Mouse (Mus musculus) c-Kit-positive CD71-positive TER-119-positive erythroid progenitor cells, embryonic 14.5 days (primary cell): ENCODE results near the gene Lmntd2.
"Not testable (repeated sequence)": the region's sequence is repeated elsewhere in the genome, so short reads cannot be mapped to it uniquely, and the experiment has no call there.

Experiments used
- DNase-seq: peaks from one replicate; pipeline ENCODE4 v3.0.0-alpha.2; 2013; ENCODE audit warnings: low spot score

Lmntd2 gene

DNA sequence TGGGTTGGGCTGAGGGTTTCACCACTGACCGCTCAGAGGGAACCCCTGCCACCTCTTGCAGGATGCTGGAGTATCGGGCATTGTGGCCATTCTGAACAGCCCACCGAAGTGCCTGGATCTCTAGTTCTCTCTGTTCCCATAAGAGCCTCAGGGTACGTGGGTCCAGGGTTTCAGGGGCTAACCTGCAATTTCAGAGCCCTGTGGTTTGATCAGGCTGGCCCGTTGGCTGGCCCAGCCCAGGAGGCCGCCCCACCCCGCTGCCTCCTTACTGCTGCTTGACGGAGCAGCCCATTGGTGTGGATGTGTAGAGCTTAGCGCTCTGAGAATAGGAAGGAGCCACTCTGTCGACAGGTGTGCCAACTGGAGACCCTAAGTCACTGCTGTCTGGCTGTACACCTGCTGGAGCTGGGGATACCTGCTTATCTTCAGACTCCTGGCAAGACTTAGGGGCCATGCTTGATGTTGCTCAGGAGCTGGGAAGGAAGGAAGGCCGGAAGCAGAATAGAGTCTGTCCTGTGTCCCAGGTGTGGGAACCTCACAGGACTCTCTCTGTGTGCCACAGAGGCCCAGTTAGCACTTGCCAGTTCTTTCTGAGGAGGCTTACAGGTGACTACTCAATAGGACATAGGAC is at the start of gene Lmntd2:
Gene Lmntd2 (minus strand): TSS at position 476 of the 631 bp plus-strand sequence.
- no peak for DNase-seq

DNA sequence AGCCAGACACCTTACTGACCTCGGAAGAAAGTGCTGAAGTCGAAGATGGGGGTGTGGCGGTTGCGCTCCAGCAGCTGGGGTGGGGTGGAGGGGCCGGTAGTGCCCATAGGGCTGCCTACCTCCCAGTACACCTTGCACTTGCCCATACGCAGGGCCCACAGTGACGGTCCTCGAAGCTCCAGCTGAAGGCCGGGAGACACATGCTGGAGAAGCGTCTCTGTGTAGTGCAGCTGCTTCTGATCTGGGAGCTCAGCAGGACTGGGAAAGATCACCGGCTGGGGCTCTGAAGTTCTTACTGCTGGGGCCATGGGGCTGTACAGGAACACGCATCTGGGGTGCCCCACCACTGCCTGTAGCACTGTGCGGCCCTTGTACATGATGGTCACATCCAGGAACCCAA is 49.8 kb upstream of the Lmntd2 start:
- no peak for DNase-seq

DNA sequence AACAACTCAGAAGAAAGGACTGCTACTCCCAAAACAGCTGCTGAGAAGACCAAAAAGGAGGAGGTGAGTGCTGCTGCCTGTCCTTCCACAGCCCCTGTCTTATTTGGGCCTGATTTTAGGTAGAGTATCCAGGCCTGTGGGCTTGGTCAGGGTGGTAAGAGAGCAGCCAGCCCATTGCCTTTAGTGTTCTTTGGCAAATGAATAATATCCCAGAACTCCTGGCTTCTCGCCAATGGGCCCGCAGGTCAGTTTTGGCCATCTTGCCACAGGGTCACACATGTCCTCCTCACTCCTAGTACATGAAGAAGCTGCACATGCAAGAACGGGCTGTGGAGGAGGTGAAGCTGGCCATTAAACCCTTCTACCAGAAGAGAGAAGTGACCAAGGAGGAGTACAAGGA is 47.6 kb upstream of the Lmntd2 start:
- no peak for DNase-seq

DNA sequence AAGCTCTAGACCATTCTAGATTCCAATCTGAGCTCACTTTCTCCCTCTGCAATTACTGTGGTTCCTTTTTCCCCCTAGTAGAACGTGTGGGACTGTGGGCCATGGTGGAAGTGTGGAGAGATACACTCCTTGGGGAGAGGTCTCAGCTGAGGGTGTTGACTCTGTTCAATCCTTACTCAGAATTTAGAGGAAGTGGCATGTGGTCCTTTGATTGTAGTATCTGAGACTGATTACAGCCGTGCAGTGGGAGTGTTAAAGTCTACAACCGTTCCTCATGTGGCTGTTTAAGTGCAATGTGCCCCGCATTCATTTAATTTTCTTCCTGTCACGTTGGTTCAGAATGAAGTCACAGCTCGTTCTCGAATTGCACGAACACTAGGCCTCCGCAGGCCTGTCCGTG is 42.3 kb upstream of the Lmntd2 start:
- DNase-seq: no peak

DNA sequence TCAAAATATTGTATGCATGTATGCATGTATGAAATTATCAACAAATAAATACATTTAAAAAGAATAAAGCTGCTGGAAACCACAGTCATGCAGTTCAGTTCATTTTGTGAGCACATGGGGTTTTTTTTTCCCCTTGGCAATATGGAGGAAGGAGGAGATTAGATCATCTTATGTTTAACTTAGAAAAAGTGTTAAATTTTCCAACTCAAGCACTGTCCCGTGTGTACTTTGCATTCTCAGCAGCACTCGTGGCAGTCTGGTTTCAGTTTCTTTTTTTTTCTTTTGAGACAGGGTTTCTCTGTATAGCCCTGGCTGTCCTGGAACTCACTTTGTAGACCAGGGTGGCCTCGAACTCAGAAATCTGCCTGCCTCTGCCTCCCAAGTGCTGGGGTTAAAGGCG is 36.6 kb upstream of the Lmntd2 start:
- DNase-seq: not testable (repeated sequence)

DNA sequence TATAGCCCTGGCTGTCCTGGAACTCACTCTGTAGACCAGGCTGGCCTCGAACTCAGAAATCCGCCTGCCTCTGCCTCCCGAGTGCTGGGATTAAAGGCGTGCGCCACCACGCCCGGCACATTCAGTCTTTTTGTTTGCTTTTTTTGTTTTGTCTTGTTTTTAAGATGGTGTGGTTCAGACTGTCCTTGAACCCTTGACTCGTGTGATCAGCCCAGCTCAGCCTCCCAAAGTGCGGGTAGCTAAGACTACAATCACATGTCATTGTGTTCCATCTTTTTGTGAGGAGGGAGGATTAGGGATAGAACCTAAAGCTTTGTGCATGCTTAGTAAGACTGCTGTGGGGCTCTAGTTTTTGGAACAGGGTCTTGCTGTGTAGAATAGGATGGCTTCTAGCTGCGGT is 17.7 kb upstream of the Lmntd2 start:
- no peak for DNase-seq

DNA sequence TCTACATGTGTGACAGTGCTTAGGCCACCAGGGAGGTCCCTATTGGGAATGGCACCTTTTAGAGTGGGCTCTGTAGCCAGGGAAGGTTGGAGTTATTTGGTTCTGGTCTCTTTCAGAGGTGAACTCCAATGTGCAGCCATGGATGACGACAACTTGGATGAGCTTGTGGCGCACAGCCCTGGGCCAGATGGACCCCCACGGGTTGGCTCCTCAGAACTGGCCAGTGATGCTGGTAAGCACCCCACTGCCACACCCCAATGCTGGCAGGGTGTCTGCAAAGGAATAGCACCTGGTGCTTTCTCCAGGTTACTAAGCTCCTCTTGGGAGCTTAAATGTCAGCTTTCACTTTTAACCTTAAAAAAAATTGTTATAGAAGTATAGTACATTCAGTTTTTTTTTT is 17.2 kb upstream of the Lmntd2 start:
- no peak for DNase-seq

DNA sequence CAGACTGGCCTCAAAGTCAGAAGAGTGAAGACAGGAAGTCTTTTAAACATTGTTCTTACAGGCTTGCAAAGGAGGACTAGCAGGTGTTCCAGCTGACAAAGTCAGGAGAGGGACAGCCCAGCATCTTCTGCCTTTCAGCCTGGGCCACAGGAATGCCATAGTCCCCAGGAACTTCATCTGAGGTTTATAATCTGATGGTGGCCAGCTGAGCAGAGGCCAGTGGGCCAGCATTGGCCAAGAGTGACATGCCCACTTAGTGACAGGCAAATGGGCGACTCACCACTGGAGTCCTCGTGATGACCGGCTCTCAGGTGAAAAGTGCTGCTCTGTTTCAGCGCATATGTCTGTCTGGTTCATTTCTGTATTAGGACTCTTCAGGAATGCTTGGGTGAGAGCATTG is 16.7 kb upstream of the Lmntd2 start:
- DNase-seq: no peak

DNA sequence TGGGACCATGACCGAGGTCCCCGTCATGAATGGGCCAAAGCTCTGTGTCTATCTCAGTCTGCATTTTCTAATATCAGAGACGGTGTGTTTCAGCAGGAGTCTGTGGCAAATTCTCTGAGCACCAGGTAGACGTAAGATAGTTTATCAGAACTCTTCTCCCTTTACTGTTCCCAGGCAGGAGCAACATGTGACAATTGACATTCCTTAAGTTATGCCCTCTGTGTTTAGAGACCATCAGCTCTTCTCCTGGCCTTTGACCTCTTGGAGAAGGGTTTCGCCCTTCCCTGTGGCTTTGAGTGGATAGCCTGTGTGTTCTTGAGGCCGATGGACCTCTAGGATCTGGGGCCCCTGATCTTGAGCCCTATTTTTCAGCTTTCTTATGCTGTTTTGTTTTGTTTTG is 15.8 kb upstream of the Lmntd2 start:
- DNase-seq: no peak

DNA sequence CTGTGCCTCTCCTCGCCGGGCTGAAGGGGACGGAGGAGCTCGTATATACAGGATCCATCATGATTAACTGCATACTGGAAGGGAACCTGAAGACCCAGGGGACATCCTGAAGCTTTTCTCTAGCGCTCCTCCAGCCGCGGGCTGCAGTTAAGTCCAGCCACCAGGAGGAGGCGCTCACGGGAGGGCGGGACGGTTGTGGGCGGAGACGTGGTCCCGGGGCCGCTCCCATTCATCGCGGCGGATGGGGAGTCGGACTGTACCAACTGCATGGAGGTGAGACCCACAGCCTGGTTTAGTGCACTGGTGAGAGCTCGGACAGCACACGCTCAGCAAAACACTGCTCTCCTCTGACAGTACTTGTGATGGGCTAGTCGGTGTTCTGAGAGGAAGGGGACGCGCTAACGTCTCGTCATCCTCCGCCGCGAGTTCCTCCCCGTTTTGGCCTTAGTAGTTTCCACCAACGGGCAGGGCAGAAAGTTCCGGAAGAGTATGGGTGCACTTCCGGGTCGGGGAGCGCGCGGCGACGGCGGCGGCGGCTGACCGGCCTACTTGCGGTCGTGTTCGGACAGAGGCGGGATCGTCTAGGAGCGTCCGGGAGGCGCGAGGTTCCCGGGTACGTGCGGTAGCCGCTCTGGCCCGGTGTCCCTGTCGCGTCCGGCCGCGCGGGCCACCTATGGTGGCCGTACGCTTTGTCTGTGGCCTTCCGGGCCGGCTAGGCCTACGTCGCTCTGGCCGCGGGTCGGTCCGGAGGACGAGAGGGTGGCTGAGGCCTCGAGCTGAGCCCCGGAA is 14.6 kb upstream of the Lmntd2 start, which contains the start of gene Phrf1:
Gene Phrf1 (plus strand): TSS at position 506 of the 789 bp plus-strand sequence.
- peak; percentile 93 for DNase-seq

DNA sequence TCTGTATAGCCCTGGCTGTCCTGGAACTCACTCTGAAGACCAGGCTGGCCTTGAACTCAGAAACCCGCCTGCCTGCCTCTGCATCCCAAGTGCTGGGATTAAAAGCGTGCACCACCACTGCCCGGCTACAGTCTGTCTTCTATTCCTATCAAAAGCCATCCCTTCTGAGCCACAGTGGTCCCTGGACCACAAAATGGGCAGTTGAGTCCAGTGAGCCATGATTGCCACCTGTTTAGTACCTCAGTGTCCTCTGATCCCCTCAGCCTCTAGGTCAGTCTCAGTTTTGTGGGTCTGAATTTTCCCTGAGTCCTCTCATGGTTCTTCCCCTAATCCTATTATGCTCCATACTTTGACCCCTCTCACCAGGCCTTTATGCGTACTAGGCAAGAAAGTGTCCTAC is 13.9 kb upstream of the Lmntd2 start:
- no peak for DNase-seq

DNA sequence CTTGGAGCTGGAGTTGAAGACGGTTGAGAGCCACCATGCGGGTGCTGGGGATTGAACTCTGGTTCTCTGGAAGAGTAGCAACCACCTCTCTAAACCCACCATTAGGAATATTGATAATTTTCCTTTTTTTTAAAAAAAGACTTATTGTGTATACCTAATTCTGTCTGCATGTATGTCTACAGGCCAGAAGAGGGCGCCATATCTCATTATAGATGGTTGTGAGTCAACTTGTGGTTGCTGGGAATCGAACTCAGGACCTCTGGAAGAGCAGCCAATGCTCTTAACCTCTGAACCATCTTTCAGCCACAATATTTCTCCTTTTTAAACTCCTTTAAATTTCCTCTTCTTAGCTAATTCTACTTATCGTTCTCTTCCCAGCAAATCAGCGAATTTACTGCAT is 12.7 kb upstream of the Lmntd2 start:
- no peak for DNase-seq

DNA sequence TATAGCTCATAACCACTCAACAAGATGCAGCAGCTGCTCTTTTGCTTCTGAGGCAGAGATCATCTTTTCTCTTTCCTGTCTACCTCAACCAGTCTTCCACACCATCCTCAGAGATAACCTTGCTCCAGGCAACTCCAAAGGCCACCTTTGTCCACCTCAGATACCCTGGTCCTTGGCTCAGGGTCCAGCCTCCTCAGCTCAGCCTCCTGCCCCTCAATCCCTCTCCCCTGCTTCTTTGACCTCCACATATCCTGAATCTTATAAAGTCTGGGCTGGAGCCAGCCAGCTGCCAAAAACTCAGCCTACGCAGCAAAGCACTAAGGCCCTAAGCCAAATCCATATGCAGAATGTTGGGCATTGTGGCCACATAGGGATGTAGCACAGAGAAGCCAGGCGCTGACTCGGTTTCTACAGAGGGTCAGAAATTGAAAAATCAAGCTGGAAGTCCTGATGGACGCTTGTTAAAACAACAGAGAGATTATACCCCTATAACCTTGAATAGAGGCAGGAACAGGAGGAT is 8.9 kb upstream of the Lmntd2 start:
- no peak for DNase-seq

DNA sequence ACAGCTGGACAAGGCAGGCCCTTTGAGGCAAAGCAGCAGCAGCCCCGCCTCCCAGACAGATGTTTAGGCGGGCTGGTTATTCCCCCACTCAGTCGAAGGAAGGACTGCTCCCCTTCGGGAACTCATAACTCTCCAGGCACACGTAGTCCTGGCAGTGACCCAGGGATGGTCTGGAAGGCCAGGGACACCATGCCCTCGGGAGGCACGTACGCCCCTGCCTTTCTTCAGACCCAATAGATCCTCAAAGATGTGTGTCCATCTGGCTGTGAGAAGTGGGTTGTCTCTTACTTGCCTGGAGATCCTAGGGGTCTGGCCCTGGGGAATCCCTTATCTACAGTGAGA is 8.2 kb upstream of the Lmntd2 start:
- no peak for DNase-seq

DNA sequence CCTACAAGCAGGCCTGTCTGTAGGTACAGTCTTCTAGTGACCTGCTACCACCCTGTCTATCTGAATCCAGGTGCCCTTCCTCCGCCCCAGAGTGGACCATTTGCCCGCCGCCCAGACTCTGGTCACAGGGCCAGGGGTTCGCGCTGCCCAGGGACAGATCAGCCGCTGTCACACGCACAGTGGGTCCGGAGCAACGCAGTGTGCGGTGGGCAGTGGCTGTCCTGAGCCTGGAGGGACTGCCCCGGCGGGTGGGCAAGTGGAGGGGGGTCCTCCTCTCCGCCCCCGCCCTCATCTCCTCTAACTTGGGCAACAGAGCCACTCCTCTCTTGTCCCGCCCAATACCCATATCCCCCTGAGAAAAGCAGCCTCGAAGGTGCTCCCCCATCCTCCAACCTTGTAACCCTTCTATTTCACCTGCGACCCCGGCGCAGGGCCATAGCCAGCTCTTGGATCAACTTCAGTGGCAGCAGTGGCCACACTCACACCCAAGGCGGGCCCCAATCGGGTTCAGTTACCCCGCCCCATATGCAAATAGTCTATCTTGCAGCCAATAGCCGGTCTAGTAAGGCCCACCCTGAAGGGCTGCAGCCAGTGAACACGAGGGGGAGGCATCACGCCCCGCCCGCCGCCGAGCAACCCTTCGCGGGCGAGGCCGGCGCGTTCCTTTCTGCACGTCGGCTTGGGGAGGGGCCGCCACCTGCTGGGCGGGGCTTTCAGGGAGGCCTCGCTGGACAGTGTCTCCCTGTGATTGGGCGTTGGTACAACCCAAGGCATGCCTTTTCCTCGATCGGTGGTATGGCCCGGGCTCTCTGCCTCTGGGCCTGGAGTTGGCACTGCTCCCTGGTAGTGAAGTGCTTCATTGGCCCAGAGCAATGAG is 7.6 kb upstream of the Lmntd2 start:
- DNase-seq: peak; percentile 98

DNA sequence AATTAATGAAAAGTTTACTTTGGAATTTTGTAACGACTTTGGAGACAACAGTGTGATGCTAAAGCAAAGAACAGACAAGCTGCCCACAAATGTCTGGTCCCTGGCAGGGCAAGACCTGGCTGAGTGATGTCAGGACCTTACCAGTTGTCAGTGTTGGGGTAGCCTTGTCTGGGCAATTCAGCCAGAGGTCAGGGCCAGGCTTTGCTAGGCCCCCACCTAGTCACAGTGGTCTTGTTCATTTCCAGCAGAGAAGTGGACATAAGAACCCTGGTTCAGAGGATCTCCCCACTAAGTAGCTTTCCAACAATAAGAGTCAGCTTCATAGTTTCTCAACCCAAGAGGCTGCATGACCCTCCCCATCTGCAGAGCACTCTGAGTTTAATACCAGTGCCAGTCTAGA is 6.5 kb upstream of the Lmntd2 start:
- no peak for DNase-seq

DNA sequence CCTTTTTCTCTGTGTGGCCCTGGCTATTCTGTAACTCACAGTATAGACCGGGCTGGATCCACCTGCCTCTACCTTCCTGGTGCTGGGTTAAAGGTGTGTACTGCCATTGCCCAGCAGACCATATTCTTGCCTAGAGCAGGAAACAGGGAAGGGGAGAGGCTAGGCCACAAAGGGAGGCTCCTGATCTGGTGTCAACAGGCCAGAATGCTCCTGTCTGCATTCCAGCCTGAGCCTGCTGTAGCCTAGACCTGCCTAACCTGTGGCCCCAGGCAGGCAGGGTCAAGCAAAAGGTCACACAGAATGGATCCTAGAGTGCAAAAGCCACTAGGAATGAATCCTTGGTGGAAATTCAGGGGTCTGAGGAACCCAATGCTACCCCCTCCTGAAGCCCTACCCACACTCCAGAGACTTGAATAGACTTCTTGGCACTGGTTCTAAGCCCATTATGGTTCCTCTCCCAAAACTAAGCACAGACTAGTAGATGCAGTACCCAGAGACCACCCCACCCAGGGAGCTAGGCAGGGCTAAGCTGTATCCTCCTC is 5.7 kb upstream of the Lmntd2 start:
- DNase-seq: no peak

DNA sequence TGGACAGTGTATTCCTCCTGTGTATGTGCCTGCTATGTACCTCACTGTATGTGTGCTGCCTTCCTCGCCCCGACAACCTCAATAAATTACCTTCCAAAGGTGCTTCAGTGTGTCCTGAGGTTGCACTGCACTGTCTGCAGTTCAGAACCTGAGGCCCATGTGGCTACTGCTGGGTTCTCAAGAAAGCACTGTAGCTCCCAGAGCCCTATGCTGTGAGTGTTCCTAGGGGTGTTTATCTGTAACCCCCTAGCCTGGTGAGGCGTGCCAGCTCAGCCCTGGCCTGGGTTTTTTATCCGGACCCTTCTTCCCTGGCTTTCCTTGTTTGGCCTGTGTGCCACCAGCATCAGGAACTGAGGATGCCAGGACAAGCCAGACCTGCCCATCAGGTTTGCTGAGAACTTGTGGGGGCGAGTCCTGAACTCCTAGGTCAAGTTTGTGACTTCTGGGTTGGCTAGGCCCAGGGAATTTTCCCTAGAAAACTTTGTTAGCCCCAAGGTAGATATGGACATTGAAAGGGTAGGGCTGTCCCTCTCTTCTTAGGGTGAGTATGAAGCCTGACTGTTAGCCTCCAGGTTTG is 4.8 kb upstream of the Lmntd2 start:
- DNase-seq: no peak

DNA sequence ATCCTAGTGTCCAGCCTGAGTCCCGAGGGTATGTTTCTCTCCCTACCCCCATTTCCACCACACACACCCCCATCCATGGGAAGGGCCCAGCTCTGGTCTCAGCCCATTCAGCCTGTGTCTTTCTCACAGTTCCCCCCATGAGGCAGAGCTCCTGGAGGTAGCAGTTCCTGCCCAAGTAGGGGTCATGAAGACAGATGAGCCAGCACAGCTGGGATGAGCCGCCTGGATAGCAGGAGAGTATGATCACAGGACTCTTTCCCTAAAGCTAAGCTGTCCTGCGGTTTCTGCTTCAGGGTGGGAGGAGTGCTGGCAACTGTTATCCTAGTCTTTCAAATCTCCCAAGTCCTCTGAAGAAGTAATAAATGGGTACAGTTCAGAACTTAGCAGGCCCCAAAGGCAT is 4.3 kb upstream of the Lmntd2 start:
- DNase-seq: no peak

DNA sequence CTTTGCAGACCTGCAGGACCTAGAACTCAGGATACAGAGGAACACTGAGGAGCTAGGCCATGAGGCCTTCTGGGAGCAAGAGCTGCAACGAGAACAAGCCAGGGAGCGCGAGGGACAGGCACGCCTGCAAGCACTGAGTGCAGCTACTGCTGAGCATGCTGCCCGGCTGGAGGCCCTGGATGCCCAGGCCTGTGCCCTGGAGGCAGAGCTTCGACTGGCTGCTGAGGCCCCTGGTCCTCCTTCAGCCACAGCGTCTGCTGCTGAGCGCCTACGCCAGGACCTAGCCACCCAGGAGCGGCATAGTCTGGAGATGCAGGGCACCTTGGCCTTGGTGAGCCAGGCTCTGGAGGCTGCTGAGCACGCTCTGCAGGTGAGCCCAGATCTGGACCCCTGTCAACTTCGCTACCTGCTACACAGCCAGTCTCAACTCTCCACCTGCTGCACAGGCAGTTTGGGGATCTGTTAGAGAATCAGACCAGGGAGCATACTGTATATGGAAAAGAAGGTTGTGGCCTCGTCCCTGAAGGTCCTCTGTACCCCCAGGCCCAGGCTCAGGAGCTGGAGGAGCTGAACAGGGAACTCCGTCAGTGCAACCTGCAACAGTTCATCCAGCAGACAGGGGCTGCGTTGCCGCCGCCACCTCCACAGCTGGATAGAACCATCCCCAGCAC is 3.6 kb upstream of the Lmntd2 start:
- DNase-seq: no peak

DNA sequence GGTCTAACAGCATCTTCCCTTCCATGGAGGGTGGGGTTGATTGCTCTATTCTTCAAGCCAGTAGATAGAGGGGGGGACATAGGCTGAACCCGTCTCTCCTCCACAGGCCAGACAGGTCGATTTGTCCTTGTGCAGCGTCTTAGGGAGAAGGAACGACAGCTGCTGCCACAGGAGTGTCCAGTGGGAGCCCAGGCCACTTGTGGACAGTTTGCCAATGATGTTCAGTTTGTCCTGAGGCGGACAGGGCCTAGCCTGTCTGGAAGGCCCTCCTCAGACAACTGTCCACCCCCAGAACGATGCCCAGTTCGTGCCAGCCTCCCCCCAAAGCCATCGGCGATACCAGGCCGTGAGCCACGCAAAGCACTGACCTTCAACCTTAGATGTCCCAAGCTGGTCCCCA is 3.0 kb upstream of the Lmntd2 start:
- DNase-seq: no peak
